Mouse (Mus musculus): Measurements from ENCODE around the gene Adamtsl1. TPM values are rescaled to one million over a fixed set of nuclear protein-coding genes. Genes with fewer than 3 reads are reported as not detected.

The Adamtsl1 gene
- polyA plus RNA-seq, 1 experiment = 0.48 TPM

GRCm38 (mm10) chr4:85507491-85507890 is 6.5 kb upstream of the Adamtsl1 start:
- no peak overlapping the region for H3ac ChIP-seq (ENCODE audit: control insufficient read depth, insufficient read length, low read depth)
- TF ChIP-seq MYOD1 (IDR thresholded peaks at IDR 0.05; ENCODE audit: control insufficient read depth, insufficient read length, low read depth) = no peak
- TF ChIP-seq FOSL1 (IDR thresholded peaks at IDR 0.05; ENCODE audit: insufficient read depth, low read length, poor library complexity, severe bottlenecking) = no peak
- TF ChIP-seq CTCF (IDR thresholded peaks at IDR 0.05; ENCODE audit: control insufficient read depth, insufficient read depth, insufficient read length) = no peak
- no peak for TF ChIP-seq CEBPB (IDR thresholded peaks at IDR 0.05; ENCODE audit: low read depth)
- no peak for TF ChIP-seq MAX (IDR thresholded peaks at IDR 0.05)
- TF ChIP-seq MYOG (IDR thresholded peaks at IDR 0.05; ENCODE audit: control insufficient read depth, extremely low read depth, insufficient read length) = no peak
- no peak for TF ChIP-seq USF1 (IDR thresholded peaks at IDR 0.05; ENCODE audit: low read depth)
- no peaks in the 10 kb centered on the region for H3K79me3 ChIP-seq (ENCODE audit: low read depth)
- H3K4me3 ChIP-seq (ENCODE audit: insufficient read depth, poor library complexity, severe bottlenecking) = no peak overlapping the region
- no peaks in the 10 kb centered on the region for H3K36me3 ChIP-seq (ENCODE audit: control insufficient read depth, insufficient read depth)
- no peaks in the 10 kb centered on the region for H3K79me2 ChIP-seq (ENCODE audit: control insufficient read depth, insufficient read depth)
- H3K27me3 ChIP-seq (ENCODE audit: control insufficient read depth, insufficient read depth, insufficient read length) = no peaks in the 10 kb centered on the region

DNA sequence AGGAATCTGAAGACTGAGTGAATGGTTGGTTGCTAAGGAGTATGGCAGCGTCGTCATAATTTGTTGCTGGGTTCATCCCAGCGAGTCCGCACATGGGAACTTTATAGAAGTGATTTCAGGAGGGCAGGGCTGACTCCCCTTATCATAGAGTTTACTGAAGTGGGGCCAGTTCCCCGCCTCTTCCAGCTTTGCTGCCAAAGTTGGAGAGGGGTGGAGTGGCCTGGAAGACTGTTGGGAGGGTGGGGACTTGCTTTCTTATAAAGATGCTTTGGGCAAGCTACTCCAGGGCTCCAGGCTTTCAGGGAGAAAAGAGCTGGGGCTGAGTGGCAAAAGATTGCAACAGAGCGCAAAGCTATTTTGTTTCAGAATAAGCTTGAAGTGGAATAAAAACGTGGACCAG is 684 bp upstream of the Adamtsl1 start:
- Histone ChIP-seq H3K27me3 (ENCODE audit: control insufficient read depth, insufficient read depth, insufficient read length) (no peaks in the 10 kb centered on the region), H3K79me2 (ENCODE audit: control insufficient read depth, insufficient read depth) (no peaks in the 10 kb centered on the region), H3K4me3 (ENCODE audit: insufficient read depth, poor library complexity, severe bottlenecking) (no peak overlapping the region), H3K36me3 (ENCODE audit: control insufficient read depth, insufficient read depth) (no peaks in the 10 kb centered on the region), H3ac (ENCODE audit: control insufficient read depth, insufficient read length, low read depth) (no peak overlapping the region), H3K79me3 (ENCODE audit: low read depth) (no peaks in the 10 kb centered on the region)
- TF ChIP-seq CEBPB (IDR thresholded peaks at IDR 0.05; ENCODE audit: low read depth) (no peak), FOSL1 (IDR thresholded peaks at IDR 0.05; ENCODE audit: insufficient read depth, low read length, poor library complexity, severe bottlenecking) (no peak), MAX (IDR thresholded peaks at IDR 0.05) (no peak), CTCF (IDR thresholded peaks at IDR 0.05; ENCODE audit: control insufficient read depth, insufficient read depth, insufficient read length) (no peak), MYOD1 (IDR thresholded peaks at IDR 0.05; ENCODE audit: control insufficient read depth, insufficient read length, low read depth) (no peak), MYOG (IDR thresholded peaks at IDR 0.05; ENCODE audit: control insufficient read depth, extremely low read depth, insufficient read length) (no peak), USF1 (IDR thresholded peaks at IDR 0.05; ENCODE audit: low read depth) (no peak)

GRCm38 (mm10) chr4:85514205-85514681 is 271 bp downstream of the Adamtsl1 start:
- no peaks in the 10 kb centered on the region for H3K27me3 ChIP-seq (ENCODE audit: control insufficient read depth, insufficient read depth, insufficient read length)
- no peaks in the 10 kb centered on the region for H3K79me2 ChIP-seq (ENCODE audit: control insufficient read depth, insufficient read depth)
- no peaks in the 10 kb centered on the region for H3K36me3 ChIP-seq (ENCODE audit: control insufficient read depth, insufficient read depth)
- no peak overlapping the region for H3ac ChIP-seq (ENCODE audit: control insufficient read depth, insufficient read length, low read depth)
- no peaks in the 10 kb centered on the region for H3K79me3 ChIP-seq (ENCODE audit: low read depth)
- TF ChIP-seq MYOG (IDR thresholded peaks at IDR 0.05; ENCODE audit: control insufficient read depth, extremely low read depth, insufficient read length) = no peak
- TF ChIP-seq CTCF (IDR thresholded peaks at IDR 0.05; ENCODE audit: control insufficient read depth, insufficient read depth, insufficient read length) = no peak
- no peak for TF ChIP-seq CEBPB (IDR thresholded peaks at IDR 0.05; ENCODE audit: low read depth)
- TF ChIP-seq MAX (IDR thresholded peaks at IDR 0.05) = no peak
- no peak for TF ChIP-seq USF1 (IDR thresholded peaks at IDR 0.05; ENCODE audit: low read depth)
- H3K4me3 ChIP-seq (ENCODE audit: insufficient read depth, poor library complexity, severe bottlenecking) = no peak overlapping the region

DNA sequence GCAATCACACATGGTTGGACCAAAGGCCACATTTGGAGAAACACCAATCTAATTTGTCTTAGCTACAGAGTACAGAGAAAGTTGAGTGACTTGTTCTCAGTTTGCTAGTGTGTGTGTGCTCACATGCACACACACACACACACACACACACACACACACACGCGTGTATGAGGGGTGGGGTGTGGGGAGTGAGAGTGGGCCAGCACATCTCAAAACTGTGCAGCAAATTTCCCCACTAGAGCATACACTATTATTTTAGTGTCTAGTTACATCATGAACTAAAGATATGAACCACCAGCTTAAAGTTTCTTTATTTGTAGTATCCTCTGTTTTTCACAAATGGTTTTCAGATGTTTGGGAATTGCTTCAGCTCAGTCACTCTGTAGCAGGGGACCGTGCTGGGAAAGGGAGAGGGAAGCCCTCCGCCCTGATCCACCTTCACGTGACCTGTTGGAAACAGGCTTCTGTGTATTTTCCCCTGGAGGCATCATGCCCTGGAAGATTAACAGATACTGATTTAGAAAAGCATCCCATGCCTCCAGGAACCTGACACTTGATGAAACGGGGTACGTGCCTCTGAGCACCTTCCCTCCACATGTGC is 13.1 kb downstream of the Adamtsl1 start:
- no peak for TF ChIP-seq CTCF (IDR thresholded peaks at IDR 0.05; ENCODE audit: control insufficient read depth, insufficient read depth, insufficient read length)
- TF ChIP-seq FOSL1 (IDR thresholded peaks at IDR 0.05; ENCODE audit: insufficient read depth, low read length, poor library complexity, severe bottlenecking) = no peak
- TF ChIP-seq CEBPB (IDR thresholded peaks at IDR 0.05; ENCODE audit: low read depth) = no peak
- no peak for TF ChIP-seq MYOD1 (IDR thresholded peaks at IDR 0.05; ENCODE audit: control insufficient read depth, insufficient read length, low read depth)
- TF ChIP-seq MAX (IDR thresholded peaks at IDR 0.05) = no peak
- no peak for TF ChIP-seq USF1 (IDR thresholded peaks at IDR 0.05; ENCODE audit: low read depth)
- TF ChIP-seq MYOG (IDR thresholded peaks at IDR 0.05; ENCODE audit: control insufficient read depth, extremely low read depth, insufficient read length) = no peak
- Histone ChIP-seq H3K79me3 (ENCODE audit: low read depth) (no peaks in the 10 kb centered on the region), H3ac (ENCODE audit: control insufficient read depth, insufficient read length, low read depth) (no peak overlapping the region)

GRCm38 (mm10) chr4:85529852-85530251 is 15.9 kb downstream of the Adamtsl1 start:
- Histone ChIP-seq H3K36me3 (ENCODE audit: control insufficient read depth, insufficient read depth) (no peaks in the 10 kb centered on the region), H3K79me2 (ENCODE audit: control insufficient read depth, insufficient read depth) (no peaks in the 10 kb centered on the region), H3K4me3 (ENCODE audit: insufficient read depth, poor library complexity, severe bottlenecking) (no peak overlapping the region), H3K79me3 (ENCODE audit: low read depth) (no peaks in the 10 kb centered on the region), H3K27me3 (ENCODE audit: control insufficient read depth, insufficient read depth, insufficient read length) (no peaks in the 10 kb centered on the region), H3ac (ENCODE audit: control insufficient read depth, insufficient read length, low read depth) (no peak overlapping the region)
- no peak for TF ChIP-seq USF1 (IDR thresholded peaks at IDR 0.05; ENCODE audit: low read depth)
- TF ChIP-seq CTCF (IDR thresholded peaks at IDR 0.05; ENCODE audit: control insufficient read depth, insufficient read depth, insufficient read length) = no peak
- no peak for TF ChIP-seq CEBPB (IDR thresholded peaks at IDR 0.05; ENCODE audit: low read depth)
- TF ChIP-seq MYOD1 (IDR thresholded peaks at IDR 0.05; ENCODE audit: control insufficient read depth, insufficient read length, low read depth) = no peak
- TF ChIP-seq MYOG (IDR thresholded peaks at IDR 0.05; ENCODE audit: control insufficient read depth, extremely low read depth, insufficient read length) = no peak
- no peak for TF ChIP-seq MAX (IDR thresholded peaks at IDR 0.05)
- TF ChIP-seq FOSL1 (IDR thresholded peaks at IDR 0.05; ENCODE audit: insufficient read depth, low read length, poor library complexity, severe bottlenecking) = no peak

More for the DNA sequence above, 13.1 kb downstream of the Adamtsl1 start:
- no peaks in the 10 kb centered on the region for H3K79me2 ChIP-seq (ENCODE audit: control insufficient read depth, insufficient read depth)
- H3K4me3 ChIP-seq (ENCODE audit: insufficient read depth, poor library complexity, severe bottlenecking) = no peak overlapping the region
- H3K27me3 ChIP-seq (ENCODE audit: control insufficient read depth, insufficient read depth, insufficient read length) = no peaks in the 10 kb centered on the region
- H3K36me3 ChIP-seq (ENCODE audit: control insufficient read depth, insufficient read depth) = no peaks in the 10 kb centered on the region
